Mouse (Mus musculus) stomach, postnatal 0 days (tissue): ENCODE results near the gene Dstn.

ENCODE experiments used
- CTCF ChIP-seq: IDR thresholded peaks from 2 replicates; pipeline ENCODE4 v1.5.1; 2016; ENCODE audit warnings: antibody characterized with exemption, low read depth, mild to moderate bottlenecking, moderate library complexity
- EP300 ChIP-seq: optimal IDR thresholded peaks from 2 replicates; pipeline ENCODE3; 2016; ENCODE audit warnings: antibody characterized with exemption

DNA sequence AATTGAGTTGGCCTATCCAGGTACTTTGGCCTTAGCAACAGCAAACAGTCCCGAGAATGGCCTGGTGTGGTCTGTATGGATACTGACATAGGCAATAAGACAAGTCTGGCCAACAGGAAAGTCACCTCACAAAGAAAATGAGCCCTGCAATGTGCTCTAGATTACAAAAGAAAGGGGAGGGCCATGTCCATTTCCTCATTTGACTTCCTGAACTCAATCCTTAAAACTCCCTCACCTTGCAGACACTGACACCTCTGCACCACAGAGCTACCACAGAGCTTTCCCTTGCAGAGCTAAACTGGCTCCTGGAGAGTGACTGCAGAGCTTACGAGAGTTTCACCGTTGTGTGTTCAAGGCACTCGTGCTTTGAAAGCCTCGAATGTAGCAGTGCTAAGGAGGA lies 47.1 kb downstream of the Dstn start:
- no peak for TF ChIP-seq CTCF
- TF ChIP-seq EP300, result no peak
